Mouse (Mus musculus): ENCODE results near the gene Kif3c. TPM values are rescaled to one million over a fixed set of nuclear protein-coding genes. Genes with fewer than 3 reads are reported as not detected.
A peak's percentile ranks its signal among the peaks of the same experiment; 100 is the strongest.

The Kif3c gene
- total RNA-seq, 1 experiment, result 8.8 TPM

DNA sequence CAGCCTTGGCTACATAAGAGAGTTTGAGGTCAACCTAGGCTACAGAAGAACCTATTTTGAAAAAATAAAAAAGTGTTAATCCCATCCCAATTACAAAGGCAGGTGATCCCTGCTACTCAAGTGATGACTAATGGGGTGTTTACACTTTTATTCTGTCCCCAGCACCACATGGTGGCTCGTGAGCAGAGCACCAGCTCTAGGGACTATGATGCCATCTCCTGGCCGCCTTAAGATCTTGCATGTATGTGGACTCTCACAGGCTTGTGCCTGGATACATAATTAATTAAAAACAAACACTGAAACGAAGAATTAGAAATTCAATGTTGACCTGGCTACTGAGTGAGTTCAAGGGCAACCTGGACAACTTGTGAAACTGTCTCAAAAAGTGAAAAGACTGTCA lies 12.3 kb downstream of the Kif3c start:
- Histone ChIP-seq H3K9ac (ENCODE audit: insufficient read depth, low read depth, low read length, poor library complexity, severe bottlenecking) (no peak overlapping the region), H3K9me3 (ENCODE audit: control insufficient read depth, insufficient read depth, low read depth, low read length) (no peaks in the 10 kb centered on the region), H3K4me3 (ENCODE audit: insufficient read depth in 1 of 2, low read depth in 1 of 2, low read length in 2 of 2, poor library complexity in 1 of 2, severe bottlenecking in 1 of 2) (no peak overlapping the region), H3K36me3 (ENCODE audit: control insufficient read depth, insufficient read depth, low read length, poor library complexity, severe bottlenecking) (no peaks in the 10 kb centered on the region), H3K4me1 (ENCODE audit: control insufficient read depth in 2 of 2, insufficient read depth in 2 of 2, low read length in 2 of 2, poor library complexity in 1 of 2) (no peaks in the 10 kb centered on the region), H3K27ac (ENCODE audit: insufficient read depth, low read depth, low read length, poor library complexity, severe bottlenecking) (no peak overlapping the region)
- in situ Hi-C loops (cut with MboI; ENCODE audit: low sequenced_read_pairs in 2 of 2, unreplicated experiment in 2 of 2), result no loop called here
- TF ChIP-seq HCFC1 (IDR thresholded peaks at IDR 0.05; ENCODE audit: borderline replicate concordance, insufficient read depth, low read length), result no peak
- peak; percentile 42; the same call in 1 of the 2 replicates for TF ChIP-seq ZC3H11A (IDR thresholded peaks at IDR 0.05; ENCODE audit: borderline replicate concordance, low read depth, low read length)
- TF ChIP-seq MAFK (IDR thresholded peaks at IDR 0.05; ENCODE audit: insufficient read depth, low read depth, low read length), result 0 out of 2 replicates have a peak, but pooled peaks have one; percentile 19
- no peak for DNase-seq (ENCODE audit: low read depth, low spot score)

DNA sequence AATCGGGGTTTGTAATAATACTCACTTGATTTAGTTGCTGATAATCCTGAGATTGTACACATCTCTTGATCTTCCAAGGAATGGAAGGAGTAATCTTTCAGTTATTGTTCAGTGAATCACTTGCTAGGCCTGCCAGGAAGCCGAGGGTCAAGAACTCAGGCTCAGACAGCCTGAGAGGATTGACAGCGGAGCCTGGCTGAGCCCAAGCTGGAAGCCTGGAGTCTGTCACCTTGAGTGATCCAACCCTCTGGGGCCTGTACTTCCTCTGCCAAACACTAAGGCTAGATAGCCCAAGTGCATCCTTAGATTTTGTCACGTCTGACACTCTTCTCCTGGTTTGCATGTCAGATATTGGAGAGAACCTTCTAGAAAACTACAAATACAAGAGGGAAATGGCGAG lies 12.8 kb downstream of the Kif3c start:
- H3K9ac ChIP-seq (ENCODE audit: insufficient read depth, low read depth, low read length, poor library complexity, severe bottlenecking), result no peak overlapping the region
- no peaks in the 10 kb centered on the region for H3K9me3 ChIP-seq (ENCODE audit: control insufficient read depth, insufficient read depth, low read depth, low read length)
- DNase-seq (ENCODE audit: low read depth, low spot score), result no peak
- H3K36me3 ChIP-seq (ENCODE audit: control insufficient read depth, insufficient read depth, low read length, poor library complexity, severe bottlenecking), result no peaks in the 10 kb centered on the region
- TF ChIP-seq CHD2 (IDR thresholded peaks at IDR 0.05; ENCODE audit: low read depth, low read length) (no peak), ZC3H11A (IDR thresholded peaks at IDR 0.05; ENCODE audit: borderline replicate concordance, low read depth, low read length) (no peak), HCFC1 (IDR thresholded peaks at IDR 0.05; ENCODE audit: borderline replicate concordance, insufficient read depth, low read length) (no peak), MAFK (IDR thresholded peaks at IDR 0.05; ENCODE audit: insufficient read depth, low read depth, low read length) (no peak), ZNF384 (IDR thresholded peaks at IDR 0.05; ENCODE audit: low read depth, low read length) (no peak)
- no peak overlapping the region for H3K4me3 ChIP-seq (ENCODE audit: insufficient read depth in 1 of 2, low read depth in 1 of 2, low read length in 2 of 2, poor library complexity in 1 of 2, severe bottlenecking in 1 of 2)
- no peak overlapping the region for H3K27ac ChIP-seq (ENCODE audit: insufficient read depth, low read depth, low read length, poor library complexity, severe bottlenecking)
- in situ Hi-C loops (cut with MboI; ENCODE audit: low sequenced_read_pairs in 2 of 2, unreplicated experiment in 2 of 2), result no loop called here
- H3K4me1 ChIP-seq (ENCODE audit: control insufficient read depth in 2 of 2, insufficient read depth in 2 of 2, low read length in 2 of 2, poor library complexity in 1 of 2), result no peaks in the 10 kb centered on the region

DNA sequence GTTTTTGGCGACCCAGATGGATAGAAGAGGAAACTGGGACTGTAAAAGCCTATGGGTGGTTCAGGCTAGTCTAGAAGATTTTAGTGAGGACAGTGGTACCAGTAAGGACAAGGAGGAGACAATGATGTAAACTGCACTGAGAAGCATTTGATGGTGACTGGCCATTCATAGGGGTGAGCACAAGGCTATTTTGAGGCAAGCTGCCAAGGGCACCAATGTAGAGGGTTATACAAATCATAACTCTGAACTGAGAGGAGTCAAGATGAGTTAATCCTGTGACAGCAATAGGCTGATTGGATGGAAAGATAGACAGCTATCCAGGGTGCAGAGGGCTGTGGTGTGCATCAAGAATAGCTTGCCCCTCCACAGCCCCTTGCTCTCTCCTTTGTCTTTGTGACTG lies 19.9 kb downstream of the Kif3c start:
- H3K4me1 ChIP-seq (ENCODE audit: control insufficient read depth in 2 of 2, insufficient read depth in 2 of 2, low read length in 2 of 2, poor library complexity in 1 of 2), result peaks cover 0 to 2% of the 10 kb centered on the region in 2 experiments; a peak in 1 of 4 replicates
- no peak overlapping the region for H3K27ac ChIP-seq (ENCODE audit: insufficient read depth, low read depth, low read length, poor library complexity, severe bottlenecking)
- no peak overlapping the region for H3K9ac ChIP-seq (ENCODE audit: insufficient read depth, low read depth, low read length, poor library complexity, severe bottlenecking)
- H3K4me3 ChIP-seq (ENCODE audit: insufficient read depth in 1 of 2, low read depth in 1 of 2, low read length in 2 of 2, poor library complexity in 1 of 2, severe bottlenecking in 1 of 2), result no peak overlapping the region
- in situ Hi-C loops (cut with MboI; ENCODE audit: low sequenced_read_pairs in 2 of 2, unreplicated experiment in 2 of 2), result no loop called here
- no peak for DNase-seq (ENCODE audit: low read depth, low spot score)
- H3K9me3 ChIP-seq (ENCODE audit: control insufficient read depth, insufficient read depth, low read depth, low read length), result no peaks in the 10 kb centered on the region
- H3K36me3 ChIP-seq (ENCODE audit: control insufficient read depth, insufficient read depth, low read length, poor library complexity, severe bottlenecking), result no peaks in the 10 kb centered on the region
- TF ChIP-seq ZNF384 (IDR thresholded peaks at IDR 0.05; ENCODE audit: low read depth, low read length) (no peak), ZC3H11A (IDR thresholded peaks at IDR 0.05; ENCODE audit: borderline replicate concordance, low read depth, low read length) (no peak), CHD2 (IDR thresholded peaks at IDR 0.05; ENCODE audit: low read depth, low read length) (no peak), HCFC1 (IDR thresholded peaks at IDR 0.05; ENCODE audit: borderline replicate concordance, insufficient read depth, low read length) (no peak), MAFK (IDR thresholded peaks at IDR 0.05; ENCODE audit: insufficient read depth, low read depth, low read length) (no peak)

DNA sequence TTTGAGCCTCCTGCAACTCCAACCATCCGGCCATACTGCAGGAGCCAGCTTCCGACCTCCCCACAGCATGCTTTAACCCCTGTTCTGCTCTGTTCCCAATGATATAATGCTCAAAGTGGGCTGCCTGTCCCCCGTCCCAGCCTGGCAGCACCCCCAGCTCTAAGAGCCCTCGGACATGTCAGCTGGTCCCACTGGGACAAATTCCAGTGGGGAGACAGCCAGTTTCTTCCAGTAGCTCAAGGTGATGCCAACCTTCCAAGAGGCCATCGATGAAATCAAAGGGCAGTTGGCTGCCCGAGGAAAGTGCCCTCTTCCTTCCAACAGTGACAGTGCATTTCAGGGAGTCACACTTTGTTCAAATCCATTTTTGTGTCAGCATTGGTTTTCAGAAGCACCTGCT lies 20.3 kb downstream of the Kif3c start:
- Histone ChIP-seq H3K4me3 (ENCODE audit: insufficient read depth in 1 of 2, low read depth in 1 of 2, low read length in 2 of 2, poor library complexity in 1 of 2, severe bottlenecking in 1 of 2) (no peak overlapping the region), H3K4me1 (ENCODE audit: control insufficient read depth in 2 of 2, insufficient read depth in 2 of 2, low read length in 2 of 2, poor library complexity in 1 of 2) (peaks cover 0 to 2% of the 10 kb centered on the region in 2 experiments; a peak in 1 of 4 replicates), H3K27ac (ENCODE audit: insufficient read depth, low read depth, low read length, poor library complexity, severe bottlenecking) (no peak overlapping the region), H3K36me3 (ENCODE audit: control insufficient read depth, insufficient read depth, low read length, poor library complexity, severe bottlenecking) (no peaks in the 10 kb centered on the region), H3K9me3 (ENCODE audit: control insufficient read depth, insufficient read depth, low read depth, low read length) (no peaks in the 10 kb centered on the region), H3K9ac (ENCODE audit: insufficient read depth, low read depth, low read length, poor library complexity, severe bottlenecking) (no peak overlapping the region)
- in situ Hi-C loops (cut with MboI; ENCODE audit: low sequenced_read_pairs in 2 of 2, unreplicated experiment in 2 of 2), result no loop called here
- DNase-seq (ENCODE audit: low read depth, low spot score), result no peak
- TF ChIP-seq ZC3H11A (IDR thresholded peaks at IDR 0.05; ENCODE audit: borderline replicate concordance, low read depth, low read length) (no peak), HCFC1 (IDR thresholded peaks at IDR 0.05; ENCODE audit: borderline replicate concordance, insufficient read depth, low read length) (no peak), CHD2 (IDR thresholded peaks at IDR 0.05; ENCODE audit: low read depth, low read length) (no peak), MAFK (IDR thresholded peaks at IDR 0.05; ENCODE audit: insufficient read depth, low read depth, low read length) (no peak), ZNF384 (IDR thresholded peaks at IDR 0.05; ENCODE audit: low read depth, low read length) (no peak)

DNA sequence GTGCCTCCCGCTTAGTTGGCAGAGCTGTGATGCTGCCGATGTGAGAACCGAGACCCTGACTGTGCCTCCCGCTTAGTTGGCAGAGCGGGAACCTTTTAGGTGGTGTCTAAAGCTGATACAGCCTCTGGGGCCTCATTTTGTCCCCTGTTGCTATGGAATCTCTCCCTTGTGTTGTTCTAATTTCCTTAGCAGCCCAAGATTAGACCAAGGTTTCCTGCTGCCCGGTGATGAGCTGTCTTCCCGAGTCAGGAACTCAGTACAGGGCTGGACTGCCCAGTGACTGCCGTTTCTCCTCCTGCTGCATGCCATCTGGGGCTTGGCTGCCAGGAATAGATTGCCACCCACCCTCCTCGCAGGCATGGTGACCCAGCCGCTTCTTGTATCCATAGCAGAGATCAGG lies 21.0 kb downstream of the Kif3c start:
- DNase-seq (ENCODE audit: low read depth, low spot score), result no peak
- TF ChIP-seq ZC3H11A (IDR thresholded peaks at IDR 0.05; ENCODE audit: borderline replicate concordance, low read depth, low read length), result no peak
- TF ChIP-seq HCFC1 (IDR thresholded peaks at IDR 0.05; ENCODE audit: borderline replicate concordance, insufficient read depth, low read length), result no peak
- no peak for TF ChIP-seq ZNF384 (IDR thresholded peaks at IDR 0.05; ENCODE audit: low read depth, low read length)
- TF ChIP-seq MAFK (IDR thresholded peaks at IDR 0.05; ENCODE audit: insufficient read depth, low read depth, low read length), result no peak
- no peak for TF ChIP-seq CHD2 (IDR thresholded peaks at IDR 0.05; ENCODE audit: low read depth, low read length)
- Histone ChIP-seq H3K36me3 (ENCODE audit: control insufficient read depth, insufficient read depth, low read length, poor library complexity, severe bottlenecking) (peaks cover 2% of the 10 kb centered on the region; the same call in 1 of the 2 replicates), H3K4me1 (ENCODE audit: control insufficient read depth in 2 of 2, insufficient read depth in 2 of 2, low read length in 2 of 2, poor library complexity in 1 of 2) (peaks cover 0 to 7% of the 10 kb centered on the region in 2 experiments; a peak in 1 of 4 replicates), H3K27ac (ENCODE audit: insufficient read depth, low read depth, low read length, poor library complexity, severe bottlenecking) (no peak overlapping the region), H3K4me3 (ENCODE audit: insufficient read depth in 1 of 2, low read depth in 1 of 2, low read length in 2 of 2, poor library complexity in 1 of 2, severe bottlenecking in 1 of 2) (no peak overlapping the region), H3K9me3 (ENCODE audit: control insufficient read depth, insufficient read depth, low read depth, low read length) (no peaks in the 10 kb centered on the region), H3K9ac (ENCODE audit: insufficient read depth, low read depth, low read length, poor library complexity, severe bottlenecking) (no peak overlapping the region)
- in situ Hi-C loops (cut with MboI; ENCODE audit: low sequenced_read_pairs in 2 of 2, unreplicated experiment in 2 of 2), result no loop called here

All from ES-E14 (cell line).